Mouse (Mus musculus): Measurements from ENCODE around the gene Zbtb18.

Gene Zbtb18

DNA sequence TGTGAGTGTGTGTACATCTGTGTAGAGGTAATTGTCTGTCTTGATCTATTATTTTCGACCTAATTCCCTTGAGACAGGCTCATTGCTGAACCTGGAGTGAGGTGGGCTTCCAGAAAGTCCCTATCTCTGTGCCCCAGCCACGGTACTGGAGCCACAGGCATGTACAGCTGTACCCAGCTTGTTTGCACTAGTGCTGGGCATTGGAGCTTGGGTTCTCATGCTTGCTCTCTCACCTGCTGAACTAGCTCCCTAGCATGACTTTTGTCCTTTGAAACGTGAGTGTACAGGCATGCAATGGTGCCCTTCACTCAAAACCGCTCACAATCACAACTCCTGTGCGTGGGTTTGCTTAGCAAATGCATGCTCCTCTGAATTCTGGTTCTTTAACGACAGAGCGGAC lies 42.1 kb downstream of the Zbtb18 start:
- no peak for DNase-seq

DNA sequence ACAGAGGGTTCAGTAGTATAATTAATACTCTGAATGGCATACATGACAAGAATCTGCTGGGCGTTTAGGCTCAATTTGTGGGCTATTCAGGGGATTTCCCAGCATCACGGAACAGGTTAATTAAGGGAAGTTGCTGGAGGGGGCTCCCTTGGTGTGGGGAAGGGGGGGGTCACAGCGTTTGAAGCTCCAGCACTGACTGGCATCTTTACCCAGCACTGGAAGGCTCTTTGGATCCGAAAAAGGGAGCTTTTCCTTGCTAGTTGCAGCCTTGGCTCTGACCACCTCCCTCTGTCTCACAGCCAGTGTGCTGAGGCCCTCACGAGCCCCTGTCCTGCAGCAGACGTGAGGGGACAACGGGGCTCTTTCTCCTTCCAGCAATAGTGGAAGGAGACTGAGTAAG lies 42.5 kb downstream of the Zbtb18 start:
- DNase-seq: no peak

DNA sequence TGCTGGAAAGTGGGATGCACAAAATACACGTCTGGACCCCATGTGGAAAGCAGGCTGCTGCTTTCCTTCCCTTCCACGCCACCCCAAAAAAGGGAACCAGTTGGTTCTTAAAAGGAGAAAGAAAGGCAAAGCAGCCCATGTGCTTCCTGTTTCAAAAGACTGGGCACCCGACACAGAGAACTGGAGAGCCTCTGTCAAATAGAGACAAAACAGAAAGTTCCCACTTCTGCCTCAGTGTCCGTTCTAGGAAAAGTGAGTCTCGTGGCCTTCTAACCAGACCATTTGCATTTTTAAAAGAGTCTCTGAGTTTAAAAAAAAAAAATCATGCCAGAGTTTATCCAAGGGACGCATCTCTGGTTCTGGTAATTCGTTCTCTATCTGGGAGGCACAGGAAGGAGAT lies 47.7 kb downstream of the Zbtb18 start:
- DNase-seq: no peak

DNA sequence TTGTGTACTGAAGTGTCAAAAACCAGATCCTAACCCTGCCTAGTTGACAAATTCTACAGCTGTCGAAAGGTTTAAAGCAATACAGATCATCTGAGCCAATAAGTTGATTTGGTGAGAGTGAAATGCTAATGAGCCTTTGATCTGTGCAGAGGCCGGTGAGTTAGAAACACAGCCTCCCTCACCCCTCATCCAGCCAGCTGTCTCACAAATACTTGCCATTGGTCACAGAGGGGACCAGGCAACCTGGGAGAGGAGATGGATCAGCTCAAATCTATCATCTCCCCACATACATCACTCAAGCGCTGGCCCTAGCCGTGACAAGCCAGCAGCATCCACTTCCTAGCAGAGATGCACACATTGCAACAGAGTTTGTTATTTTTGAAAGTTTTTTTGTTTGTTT lies 48.7 kb downstream of the Zbtb18 start:
- DNase-seq: no peak

DNA sequence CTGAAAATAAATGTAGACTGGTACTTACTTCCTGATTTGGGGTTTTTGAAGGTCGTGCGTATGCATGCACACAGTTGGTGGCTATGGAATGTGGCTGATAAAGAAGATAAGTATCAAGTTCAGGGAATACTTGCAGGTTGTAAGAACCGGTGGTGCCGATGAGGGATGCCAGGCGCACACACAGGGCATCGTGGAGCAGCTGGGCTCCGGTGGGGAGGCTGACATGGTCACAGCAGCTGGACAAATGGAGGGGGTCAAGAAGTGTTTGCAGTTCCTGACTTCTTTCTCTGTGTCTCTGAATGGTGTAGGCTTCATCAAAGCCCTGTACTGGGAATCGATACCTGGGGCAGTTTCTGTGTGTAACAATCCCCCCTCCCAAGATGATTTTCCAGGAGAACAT lies 49.1 kb downstream of the Zbtb18 start:
- DNase-seq: no peak

DNA sequence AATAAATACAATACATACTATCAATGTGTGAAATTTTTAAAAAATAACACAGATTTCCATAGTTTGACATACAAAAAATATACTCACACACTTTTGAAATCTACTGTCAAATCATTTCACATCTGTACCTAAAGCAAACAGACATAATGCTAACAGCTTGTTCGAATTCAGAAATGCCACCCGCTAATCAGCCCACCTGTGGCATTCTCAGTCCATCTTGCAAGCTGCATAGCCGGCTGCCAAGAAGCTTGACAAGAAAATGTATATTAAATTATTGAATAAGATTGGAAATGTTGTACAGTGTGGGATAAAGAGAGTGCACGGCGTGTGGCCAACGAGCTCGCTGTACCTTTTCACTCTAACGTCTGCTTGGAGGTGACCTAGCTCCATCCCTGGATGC lies 52.2 kb downstream of the Zbtb18 start:
- DNase-seq: no peak

DNA sequence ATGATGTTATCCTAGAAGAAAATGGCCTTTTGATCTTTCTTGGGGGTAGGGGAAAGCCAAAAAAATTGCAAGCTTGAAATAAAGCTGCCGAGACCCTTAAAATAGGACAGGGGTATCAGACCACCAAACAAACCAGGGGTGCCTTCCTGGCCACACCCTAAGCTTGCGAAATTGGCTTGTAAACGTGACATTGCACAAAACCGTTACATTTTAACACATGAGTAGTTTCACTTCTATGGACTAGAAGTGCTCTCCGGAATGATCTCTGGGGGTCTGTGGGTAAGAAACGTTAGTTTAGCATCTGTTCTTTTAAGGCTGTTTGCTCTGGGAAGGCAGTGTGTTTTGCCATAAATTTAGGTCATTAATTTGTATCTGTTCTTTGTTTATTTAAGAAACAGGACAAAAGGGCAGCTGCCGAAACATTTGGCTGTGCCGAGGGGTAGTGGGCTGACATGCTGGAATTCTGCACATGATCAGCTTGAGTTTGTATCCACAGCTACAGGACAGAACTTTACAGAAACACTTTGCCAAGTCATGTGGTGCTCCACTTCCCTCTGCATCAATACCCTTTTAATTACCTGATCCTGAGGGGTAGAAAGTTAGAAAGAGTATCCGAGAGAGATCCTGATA lies 52.9 kb downstream of the Zbtb18 start:
- no peak for DNase-seq
